Mouse (Mus musculus): ENCODE data around the gene Minos1. TPM values are rescaled to one million over a fixed set of nuclear protein-coding genes. Genes with fewer than 3 reads are reported as not detected.
A peak's percentile ranks its signal among the peaks of the same experiment; 100 is the strongest.

Minos1 gene
- polyA plus RNA-seq, 1 experiment: 137 TPM

DNA sequence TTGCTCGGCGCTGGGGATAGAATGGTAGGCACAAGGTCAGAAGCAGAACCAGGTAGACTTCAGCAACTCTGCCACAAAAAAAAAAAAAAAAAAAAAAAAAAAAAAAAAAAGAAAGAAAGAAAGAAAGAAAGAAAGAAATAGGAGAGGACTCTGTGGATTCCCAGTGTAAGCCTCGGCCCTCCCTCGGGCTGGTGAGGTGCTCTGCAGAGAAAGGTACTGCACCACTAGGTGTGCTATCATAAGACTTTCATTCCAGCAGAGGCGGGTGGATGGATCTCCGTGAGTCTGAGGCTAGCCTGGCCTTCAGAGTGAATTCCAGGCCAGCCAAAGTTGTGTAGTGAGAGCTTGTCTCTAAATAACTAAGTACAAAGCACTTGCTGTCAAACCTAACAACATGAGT lies 10.9 kb upstream of the Minos1 start:
- no peak for TF ChIP-seq EP300 (IDR thresholded peaks at IDR 0.05; ENCODE audit: insufficient read depth, low read depth, low read length)
- peak; percentile 18 for TF ChIP-seq CTCF (IDR thresholded peaks at IDR 0.05; ENCODE audit: low read depth, low read length)
- Histone ChIP-seq H3K27ac (ENCODE audit: insufficient read depth, low read length) (no peak overlapping the region), H3K27me3 (ENCODE audit: control insufficient read depth, insufficient read depth, low read length, poor library complexity, severe bottlenecking) (no peaks in the 10 kb centered on the region; the same call in 1 of the 2 replicates), H3K4me1 (ENCODE audit: control insufficient read depth, insufficient read depth, low read length) (no peaks in the 10 kb centered on the region), H3K9ac (ENCODE audit: low read depth, poor library complexity, severe bottlenecking) (no peak overlapping the region), H3K36me3 (ENCODE audit: control insufficient read depth, insufficient read depth, low read length, poor library complexity, severe bottlenecking) (no peaks in the 10 kb centered on the region), H3K4me3 (ENCODE audit: low read depth, low read length) (no peak overlapping the region), H3K9me3 (replicated peaks; ENCODE audit: control insufficient read depth, insufficient read depth, low read length, poor library complexity, severe bottlenecking) (no peaks in the 10 kb centered on the region)

DNA sequence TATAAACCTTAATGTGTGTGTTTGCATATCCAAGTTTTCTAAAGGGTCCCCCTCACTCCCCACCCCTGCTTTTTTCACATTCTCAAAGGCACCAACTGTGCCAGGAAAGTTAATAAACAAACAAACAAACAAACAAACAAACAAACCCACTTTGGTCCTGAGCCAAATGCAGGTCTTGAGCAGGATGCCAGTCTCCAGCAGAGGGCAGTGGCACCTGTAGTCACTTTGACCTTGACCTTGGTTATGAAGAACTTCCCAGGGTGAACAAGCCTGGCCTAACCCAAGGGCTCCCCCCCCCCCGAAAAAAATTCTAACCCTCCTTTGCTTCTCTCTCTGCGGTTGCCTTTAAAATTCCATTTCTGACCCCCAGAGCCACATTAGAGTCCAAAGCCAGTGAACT lies 9.4 kb upstream of the Minos1 start:
- Histone ChIP-seq H3K9me3 (replicated peaks; ENCODE audit: control insufficient read depth, insufficient read depth, low read length, poor library complexity, severe bottlenecking) (no peaks in the 10 kb centered on the region), H3K27me3 (ENCODE audit: control insufficient read depth, insufficient read depth, low read length, poor library complexity, severe bottlenecking) (no peaks in the 10 kb centered on the region; the same call in 1 of the 2 replicates), H3K36me3 (ENCODE audit: control insufficient read depth, insufficient read depth, low read length, poor library complexity, severe bottlenecking) (no peaks in the 10 kb centered on the region), H3K4me3 (ENCODE audit: low read depth, low read length) (no peak overlapping the region), H3K9ac (ENCODE audit: low read depth, poor library complexity, severe bottlenecking) (no peak overlapping the region), H3K4me1 (ENCODE audit: control insufficient read depth, insufficient read depth, low read length) (no peaks in the 10 kb centered on the region), H3K27ac (ENCODE audit: insufficient read depth, low read length) (no peak overlapping the region)
- peak; percentile 42 for TF ChIP-seq CTCF (IDR thresholded peaks at IDR 0.05; ENCODE audit: low read depth, low read length)
- TF ChIP-seq POLR2A (IDR thresholded peaks at IDR 0.05; ENCODE audit: insufficient read depth, low read length): no peak

DNA sequence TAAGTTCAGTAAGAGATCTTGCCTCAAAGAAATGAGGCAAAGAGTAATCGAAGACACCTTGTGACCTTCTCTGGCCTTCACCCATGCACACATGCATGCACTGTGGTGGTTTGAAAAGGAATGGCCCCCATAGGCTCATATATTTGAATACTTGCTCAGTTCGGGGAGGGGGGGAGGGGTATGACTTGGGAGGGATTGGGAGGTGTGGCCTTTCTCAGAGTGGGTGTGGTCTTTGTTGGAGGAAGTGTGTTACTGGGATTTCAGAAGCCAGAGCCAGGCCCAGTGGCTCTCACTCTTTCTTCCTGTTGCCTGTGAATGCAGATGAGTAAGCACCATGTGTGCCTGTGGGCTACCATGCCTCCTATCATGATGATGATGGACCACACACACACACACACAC lies 5.1 kb upstream of the Minos1 start:
- Histone ChIP-seq H3K27ac (ENCODE audit: insufficient read depth, low read length) (no peak overlapping the region), H3K9ac (ENCODE audit: low read depth, poor library complexity, severe bottlenecking) (no peak overlapping the region), H3K36me3 (ENCODE audit: control insufficient read depth, insufficient read depth, low read length, poor library complexity, severe bottlenecking) (no peaks in the 10 kb centered on the region), H3K27me3 (ENCODE audit: control insufficient read depth, insufficient read depth, low read length, poor library complexity, severe bottlenecking) (no peaks in the 10 kb centered on the region; the same call in 1 of the 2 replicates), H3K4me1 (ENCODE audit: control insufficient read depth, insufficient read depth, low read length) (no peaks in the 10 kb centered on the region), H3K9me3 (replicated peaks; ENCODE audit: control insufficient read depth, insufficient read depth, low read length, poor library complexity, severe bottlenecking) (no peaks in the 10 kb centered on the region), H3K4me3 (ENCODE audit: low read depth, low read length) (no peak overlapping the region)
- TF ChIP-seq CTCF (IDR thresholded peaks at IDR 0.05; ENCODE audit: low read depth, low read length): no peak
- TF ChIP-seq EP300 (IDR thresholded peaks at IDR 0.05; ENCODE audit: insufficient read depth, low read depth, low read length): no peak
- TF ChIP-seq POLR2A (IDR thresholded peaks at IDR 0.05; ENCODE audit: insufficient read depth, low read length): no peak

DNA sequence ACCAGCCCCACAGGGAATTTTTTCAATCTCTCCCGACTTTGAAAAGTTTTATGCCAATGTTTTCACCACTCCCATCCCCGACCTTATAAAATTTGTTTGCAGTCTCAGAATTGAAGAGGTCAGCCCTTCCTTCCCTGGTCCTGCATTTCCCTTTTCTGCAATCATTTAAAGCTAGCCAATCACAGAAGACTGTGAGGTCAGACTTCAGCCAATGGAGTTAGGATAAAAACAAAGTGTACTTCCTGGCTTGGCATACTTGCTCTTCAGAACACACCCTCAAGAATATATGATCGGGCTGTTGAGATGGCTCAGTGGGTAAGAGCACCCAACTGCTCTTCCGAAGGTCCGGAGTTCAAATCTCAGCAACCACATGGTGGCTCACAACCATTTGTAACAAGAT lies 2.2 kb upstream of the Minos1 start:
- peaks cover 2% of the 10 kb centered on the region for H3K4me1 ChIP-seq (ENCODE audit: control insufficient read depth, insufficient read depth, low read length)
- H3K9me3 ChIP-seq (replicated peaks; ENCODE audit: control insufficient read depth, insufficient read depth, low read length, poor library complexity, severe bottlenecking): no peaks in the 10 kb centered on the region
- no peaks in the 10 kb centered on the region for H3K36me3 ChIP-seq (ENCODE audit: control insufficient read depth, insufficient read depth, low read length, poor library complexity, severe bottlenecking)
- H3K9ac ChIP-seq (ENCODE audit: low read depth, poor library complexity, severe bottlenecking): no peak overlapping the region
- no peaks in the 10 kb centered on the region for H3K27me3 ChIP-seq (ENCODE audit: control insufficient read depth, insufficient read depth, low read length, poor library complexity, severe bottlenecking)
- H3K4me3 ChIP-seq (ENCODE audit: low read depth, low read length): no peak overlapping the region
- no peak overlapping the region for H3K27ac ChIP-seq (ENCODE audit: insufficient read depth, low read length)
- TF ChIP-seq POLR2A (IDR thresholded peaks at IDR 0.05; ENCODE audit: insufficient read depth, low read length): no peak
- no peak for TF ChIP-seq EP300 (IDR thresholded peaks at IDR 0.05; ENCODE audit: insufficient read depth, low read depth, low read length)
- TF ChIP-seq CTCF (IDR thresholded peaks at IDR 0.05; ENCODE audit: low read depth, low read length): no peak

DNA sequence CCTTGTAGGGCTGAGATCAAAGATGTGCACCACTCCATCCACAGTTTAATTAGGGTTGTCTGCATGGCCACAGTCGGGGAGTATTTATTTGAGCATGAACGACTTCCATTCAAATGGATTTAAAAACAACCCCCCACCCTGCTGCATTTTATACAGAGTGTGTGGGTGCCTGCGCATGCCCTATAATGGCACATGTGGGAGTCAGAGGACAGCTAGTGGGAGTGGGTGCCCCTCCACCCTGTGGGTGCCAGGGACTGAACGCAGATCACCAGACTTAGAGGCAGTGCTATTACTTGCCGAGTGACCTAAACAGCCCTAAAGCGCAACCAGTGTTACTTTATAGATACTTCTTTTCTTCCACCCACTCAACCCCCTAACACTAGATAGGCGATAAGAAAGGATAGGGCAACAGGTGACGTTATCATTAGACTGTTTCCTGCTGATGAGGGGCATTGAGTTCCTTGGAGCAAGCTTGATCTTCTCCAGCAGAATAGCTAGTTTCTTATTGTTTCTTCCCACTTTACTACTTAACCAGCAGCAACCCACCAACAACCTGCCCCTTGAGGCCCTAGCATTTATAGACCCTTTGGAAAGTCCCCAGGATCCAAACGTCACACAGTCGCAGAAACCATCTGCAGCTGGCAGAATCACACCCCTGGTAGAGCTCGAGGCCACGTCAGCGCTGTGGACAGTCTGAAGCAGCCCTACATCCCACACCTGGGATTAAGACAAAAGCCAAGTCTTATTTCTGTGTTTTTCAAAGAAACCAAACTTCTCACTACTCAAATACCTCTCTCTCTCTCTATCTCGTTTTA lies 1.2 kb upstream of the Minos1 start:
- no peaks in the 10 kb centered on the region for H3K36me3 ChIP-seq (ENCODE audit: control insufficient read depth, insufficient read depth, low read length, poor library complexity, severe bottlenecking)
- H3K27me3 ChIP-seq (ENCODE audit: control insufficient read depth, insufficient read depth, low read length, poor library complexity, severe bottlenecking): no peaks in the 10 kb centered on the region
- no peak overlapping the region for H3K27ac ChIP-seq (ENCODE audit: insufficient read depth, low read length)
- H3K4me1 ChIP-seq (ENCODE audit: control insufficient read depth, insufficient read depth, low read length): peaks cover 2% of the 10 kb centered on the region
- no peak for TF ChIP-seq CTCF (IDR thresholded peaks at IDR 0.05; ENCODE audit: low read depth, low read length)
- TF ChIP-seq POLR2A (IDR thresholded peaks at IDR 0.05; ENCODE audit: insufficient read depth, low read length): no peak
- TF ChIP-seq EP300 (IDR thresholded peaks at IDR 0.05; ENCODE audit: insufficient read depth, low read depth, low read length): no peak
- no peak overlapping the region for H3K9ac ChIP-seq (ENCODE audit: low read depth, poor library complexity, severe bottlenecking)
- H3K9me3 ChIP-seq (replicated peaks; ENCODE audit: control insufficient read depth, insufficient read depth, low read length, poor library complexity, severe bottlenecking): no peaks in the 10 kb centered on the region
- no peak overlapping the region for H3K4me3 ChIP-seq (ENCODE audit: low read depth, low read length)

Data from ES-Bruce4 (cell line).